ENCODE assay signal across 26 mouse cellular contexts in genomic region chr1:139007475-139007874, GRCm38 (mm10).
"Had no signal": no experiment of that assay in that cellular context is flagged by ENCODE, and none has a peak within 500 bp of the region (broad histone marks: within the 10 kb centered on the region; RNA-seq: fewer than 3 reads in every experiment).

No protein-coding gene starts in this region.

- DNase-seq: gastrocnemius, postnatal 14 days; gastrocnemius, postnatal 36 days; heart, adult 2 months; heart, postnatal 14 days; heart, postnatal 36 days; kidney, adult 11 months; kidney, adult 2 months; kidney, adult 9 months; kidney, postnatal 14 days; kidney, postnatal 36 days; layer of hippocampus, adult 9-11 months; layer of hippocampus, postnatal 36 days; liver; liver, embryonic 13.5 days had no signal

- ATAC-seq: hindbrain, postnatal 0 days; intestine, embryonic 15.5 days had no signal

- H3K4me3 ChIP-seq: heart, adult 2 months; heart, embryonic 13.5 days; heart, embryonic 15.5 days; hindbrain, embryonic 13.5 days; hindbrain, embryonic 15.5 days; intestine, embryonic 15.5 days; kidney, embryonic 15.5 days; left cerebral cortex, adult 2 months; limb, embryonic 10.5 days; limb, embryonic 12.5 days; liver, embryonic 13.5 days; liver, embryonic 15.5 days had no signal

- H3K9ac ChIP-seq: heart, embryonic 13.5 days; heart, embryonic 15.5 days; hindbrain, embryonic 13.5 days; hindbrain, embryonic 15.5 days; intestine, embryonic 15.5 days; kidney, embryonic 15.5 days; limb, embryonic 12.5 days; liver, embryonic 13.5 days; liver, embryonic 15.5 days had no signal

- H3K4me1 ChIP-seq: heart, embryonic 15.5 days; hindbrain, embryonic 13.5 days; hindbrain, embryonic 15.5 days; intestine, embryonic 15.5 days; kidney, embryonic 15.5 days; limb, embryonic 10.5 days; limb, embryonic 12.5 days; liver, embryonic 13.5 days; liver, embryonic 15.5 days had no signal

- H3K9me3 ChIP-seq: heart, embryonic 13.5 days; heart, embryonic 15.5 days; hindbrain, embryonic 13.5 days; hindbrain, embryonic 15.5 days; intestine, embryonic 15.5 days; kidney, embryonic 15.5 days; limb, embryonic 10.5 days; limb, embryonic 12.5 days; liver, embryonic 13.5 days; liver, embryonic 15.5 days had no signal

- H3K36me3 ChIP-seq: heart, embryonic 13.5 days; heart, embryonic 15.5 days; hindbrain, embryonic 13.5 days; hindbrain, embryonic 15.5 days; intestine, embryonic 15.5 days; kidney, embryonic 15.5 days; limb, embryonic 10.5 days; limb, embryonic 12.5 days; liver, embryonic 13.5 days; liver, embryonic 15.5 days had no signal

- H3K27ac ChIP-seq: heart, adult 2 months; heart, embryonic 13.5 days; heart, embryonic 15.5 days; hindbrain, embryonic 13.5 days; hindbrain, embryonic 15.5 days; hindbrain, postnatal 0 days; intestine, embryonic 15.5 days; kidney, embryonic 15.5 days; kidney, postnatal 0 days; left cerebral cortex, adult 2 months; limb, embryonic 10.5 days; limb, embryonic 12.5 days; liver, embryonic 13.5 days; liver, embryonic 15.5 days had no signal

- H3K27me3 ChIP-seq: heart, embryonic 13.5 days; heart, embryonic 15.5 days; hindbrain, embryonic 13.5 days; hindbrain, embryonic 15.5 days; intestine, embryonic 15.5 days; kidney, embryonic 15.5 days; limb, embryonic 12.5 days; liver, embryonic 13.5 days; liver, embryonic 15.5 days had no signal
